Mouse (Mus musculus): ENCODE data around the gene Tst. TPM values are rescaled to one million over a fixed set of nuclear protein-coding genes. Genes with fewer than 3 reads are reported as not detected.

The Tst gene
- 39.7 and 41.7 TPM in 2 replicates for polyA plus RNA-seq (2015; fragmentation: Nextera tagmentation; extraction: Ambion mirVana)

DNA sequence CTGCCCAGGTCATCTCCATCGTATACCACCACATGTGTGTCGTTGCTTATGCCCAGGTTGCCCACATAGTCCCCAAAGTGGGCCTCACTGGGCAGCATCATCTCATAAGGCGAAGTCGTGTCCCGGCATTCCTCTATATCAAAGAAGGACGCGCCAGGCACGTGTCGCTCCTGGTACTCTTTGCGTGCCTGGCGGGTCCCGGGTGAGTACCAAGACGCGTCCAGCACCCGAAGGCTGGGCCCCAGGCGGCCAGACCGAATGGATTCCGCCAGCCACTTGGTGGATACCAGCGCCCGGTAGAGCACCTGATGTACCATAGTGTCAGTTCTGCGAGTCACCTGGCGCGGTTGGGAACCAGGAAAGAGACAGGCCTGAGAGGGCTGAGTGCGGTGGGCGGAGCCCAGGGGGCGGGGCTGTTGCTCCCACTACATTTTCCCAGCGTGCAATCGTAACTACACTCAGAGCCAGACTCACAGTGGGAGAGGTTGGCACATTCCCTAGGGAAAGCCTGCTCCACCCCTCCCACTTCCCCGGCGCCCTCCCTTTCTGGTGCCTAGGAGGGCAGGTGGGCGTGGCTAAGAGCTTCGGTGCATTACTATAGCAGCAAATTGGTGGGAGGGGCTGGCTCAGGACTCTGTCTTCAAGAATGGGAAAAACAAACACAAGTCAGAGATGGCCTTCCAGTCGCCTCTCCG is at the start of gene Tst:
Gene Tst (minus strand): TSS at position 391 of the 695 bp plus-strand sequence.
- no peaks in the 10 kb centered on the region for H3K9me3 ChIP-seq (replicated peaks; ENCODE audit: control insufficient read depth, low read length)
- 2% methylated on average over 34 of the region's 34 CpGs for WGBS
- peak within 1 kb of the TSS; percentile 63 for H3K4me2 ChIP-seq (ENCODE audit: low read depth, low read length)
- peak; percentile 70 for ATAC-seq (replicated peaks; ENCODE audit: extremely low read depth, insufficient read depth, low FRiP score)
- peaks cover 19% of the 10 kb centered on the region for H3K27me3 ChIP-seq (ENCODE audit: control insufficient read depth, insufficient read depth, low read length)
- no peaks in the 10 kb centered on the region for H3K36me3 ChIP-seq (ENCODE audit: control insufficient read depth, insufficient read depth)
- peak within 1 kb of the TSS; percentile 67 for H3K4me3 ChIP-seq (ENCODE audit: low read length)
- H3K4me1 ChIP-seq (ENCODE audit: control insufficient read depth, insufficient read depth, low read length), result peaks cover 42% of the 10 kb centered on the region
- peak within 1 kb of the TSS; percentile 88 for H3K9ac ChIP-seq (ENCODE audit: low read length)
- peak within 1 kb of the TSS; percentile 87 for H3K27ac ChIP-seq (ENCODE audit: low read length)

DNA sequence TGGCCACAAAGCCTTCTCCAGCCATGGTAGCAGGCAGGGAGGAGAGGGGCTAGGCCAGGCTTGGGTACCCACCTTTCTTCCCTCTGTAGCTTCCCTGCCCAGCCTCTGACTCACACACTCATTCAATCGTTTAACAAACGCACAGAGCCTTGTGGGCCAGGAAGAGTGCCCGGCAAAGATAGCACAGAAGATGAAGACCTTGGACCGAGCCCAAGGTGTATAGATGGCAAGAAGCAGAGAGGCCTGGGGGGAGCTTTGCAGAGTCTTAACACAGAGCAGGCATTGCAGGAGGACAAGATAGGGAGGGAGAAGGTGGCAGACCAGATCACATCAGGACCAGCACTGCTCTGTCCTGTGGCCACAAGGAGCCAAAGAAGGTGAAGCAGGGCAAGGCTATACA is 49.5 kb upstream of the Tst start:
- H3K9ac ChIP-seq (ENCODE audit: low read length), result no peak overlapping the region
- H3K9me3 ChIP-seq (replicated peaks; ENCODE audit: control insufficient read depth, low read length), result no peaks in the 10 kb centered on the region
- ATAC-seq (replicated peaks; ENCODE audit: extremely low read depth, insufficient read depth, low FRiP score), result no peak
- H3K4me3 ChIP-seq (ENCODE audit: low read length), result no peak overlapping the region
- H3K27me3 ChIP-seq (ENCODE audit: control insufficient read depth, insufficient read depth, low read length), result no peaks in the 10 kb centered on the region
- no peak overlapping the region for H3K4me2 ChIP-seq (ENCODE audit: low read depth, low read length)
- WGBS, result 49% methylated on average over 4 of the region's 4 CpGs
- peaks cover 4% of the 10 kb centered on the region; the same call in 1 of the 2 replicates for H3K4me1 ChIP-seq (ENCODE audit: control insufficient read depth, insufficient read depth, low read length)
- no peak overlapping the region for H3K27ac ChIP-seq (ENCODE audit: low read length)
- no peaks in the 10 kb centered on the region for H3K36me3 ChIP-seq (ENCODE audit: control insufficient read depth, insufficient read depth)

DNA sequence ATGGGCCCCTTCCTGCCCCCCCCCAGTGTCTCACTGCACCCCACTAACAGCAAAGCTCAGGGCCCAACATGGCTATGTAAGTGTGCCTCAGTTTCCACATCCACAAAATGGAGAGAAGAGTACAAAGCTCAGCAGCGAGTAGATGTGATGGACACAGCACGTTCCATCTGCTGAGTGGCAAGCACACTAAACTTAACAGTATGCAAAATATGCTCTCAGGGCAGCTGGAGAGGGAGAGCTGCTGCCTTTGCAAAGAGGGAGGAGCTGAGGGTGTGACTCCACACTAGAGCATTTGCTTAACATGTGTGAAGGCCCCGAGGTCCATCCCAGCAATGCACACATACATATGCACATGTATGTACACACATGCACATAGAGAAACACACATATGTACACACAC is 47.2 kb upstream of the Tst start:
- WGBS, result 64% methylated on average over 3 of the region's 3 CpGs
- Histone ChIP-seq H3K4me2 (ENCODE audit: low read depth, low read length) (no peak overlapping the region), H3K27me3 (ENCODE audit: control insufficient read depth, insufficient read depth, low read length) (no peaks in the 10 kb centered on the region), H3K4me3 (ENCODE audit: low read length) (no peak overlapping the region), H3K27ac (ENCODE audit: low read length) (no peak overlapping the region), H3K9ac (ENCODE audit: low read length) (no peak overlapping the region), H3K4me1 (ENCODE audit: control insufficient read depth, insufficient read depth, low read length) (peaks cover 19% of the 10 kb centered on the region), H3K9me3 (replicated peaks; ENCODE audit: control insufficient read depth, low read length) (no peaks in the 10 kb centered on the region), H3K36me3 (ENCODE audit: control insufficient read depth, insufficient read depth) (no peaks in the 10 kb centered on the region)
- no peak for ATAC-seq (replicated peaks; ENCODE audit: extremely low read depth, insufficient read depth, low FRiP score)

DNA sequence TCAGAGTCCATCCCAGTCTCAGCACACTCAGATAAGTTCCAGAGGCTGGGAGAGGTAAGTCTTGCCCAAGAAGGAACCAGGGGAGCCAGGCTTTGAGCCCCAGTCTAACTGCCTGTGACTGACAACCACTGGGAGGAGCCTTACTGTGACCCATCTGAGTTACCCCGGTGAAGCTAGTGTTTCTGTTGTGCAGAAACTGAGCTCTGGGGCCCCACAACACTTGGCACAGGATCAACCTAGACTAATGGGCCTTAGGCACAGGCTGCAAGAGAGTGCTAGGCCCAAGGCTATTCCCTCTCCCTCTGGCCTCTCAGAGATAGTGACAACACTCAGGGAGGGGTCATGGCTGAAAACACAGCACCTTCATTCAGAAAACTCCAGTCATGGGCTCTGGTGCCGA is 45.5 kb upstream of the Tst start:
- ATAC-seq (replicated peaks; ENCODE audit: extremely low read depth, insufficient read depth, low FRiP score), result no peak
- Histone ChIP-seq H3K9me3 (replicated peaks; ENCODE audit: control insufficient read depth, low read length) (no peaks in the 10 kb centered on the region), H3K27me3 (ENCODE audit: control insufficient read depth, insufficient read depth, low read length) (no peaks in the 10 kb centered on the region), H3K9ac (ENCODE audit: low read length) (no peak overlapping the region), H3K36me3 (ENCODE audit: control insufficient read depth, insufficient read depth) (no peaks in the 10 kb centered on the region), H3K4me3 (ENCODE audit: low read length) (no peak overlapping the region), H3K4me1 (ENCODE audit: control insufficient read depth, insufficient read depth, low read length) (peaks cover 21% of the 10 kb centered on the region), H3K4me2 (ENCODE audit: low read depth, low read length) (no peak overlapping the region), H3K27ac (ENCODE audit: low read length) (no peak overlapping the region)
- WGBS, result 49% methylated on average over 2 of the region's 2 CpGs

DNA sequence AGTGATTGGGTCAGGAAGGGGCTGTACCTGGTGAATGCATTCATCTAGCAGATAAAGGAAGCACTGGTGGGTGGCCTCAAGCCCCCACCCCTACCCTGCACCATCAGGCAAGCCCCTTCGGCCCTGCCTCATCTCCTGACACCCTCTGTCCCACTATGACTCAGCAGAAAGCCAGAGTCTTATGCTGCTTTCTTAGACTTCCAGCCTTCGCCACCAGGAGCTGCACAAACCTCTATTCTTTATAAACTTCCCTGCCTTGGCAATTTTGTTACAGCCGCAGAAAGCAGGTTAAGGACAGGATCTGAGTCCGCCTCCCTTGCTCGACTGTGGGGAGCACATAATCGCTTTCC is 44.7 kb upstream of the Tst start:
- no peaks in the 10 kb centered on the region for H3K27me3 ChIP-seq (ENCODE audit: control insufficient read depth, insufficient read depth, low read length)
- no peaks in the 10 kb centered on the region for H3K36me3 ChIP-seq (ENCODE audit: control insufficient read depth, insufficient read depth)
- no peak overlapping the region for H3K4me2 ChIP-seq (ENCODE audit: low read depth, low read length)
- no peaks in the 10 kb centered on the region for H3K9me3 ChIP-seq (replicated peaks; ENCODE audit: control insufficient read depth, low read length)
- H3K4me1 ChIP-seq (ENCODE audit: control insufficient read depth, insufficient read depth, low read length), result peaks cover 21% of the 10 kb centered on the region
- no peak overlapping the region for H3K4me3 ChIP-seq (ENCODE audit: low read length)
- H3K27ac ChIP-seq (ENCODE audit: low read length), result peak overlapping the region; percentile 64
- WGBS, result 86% methylated on average over 6 of the region's 6 CpGs
- no peak for ATAC-seq (replicated peaks; ENCODE audit: extremely low read depth, insufficient read depth, low FRiP score)
- H3K9ac ChIP-seq (ENCODE audit: low read length), result no peak overlapping the region

DNA sequence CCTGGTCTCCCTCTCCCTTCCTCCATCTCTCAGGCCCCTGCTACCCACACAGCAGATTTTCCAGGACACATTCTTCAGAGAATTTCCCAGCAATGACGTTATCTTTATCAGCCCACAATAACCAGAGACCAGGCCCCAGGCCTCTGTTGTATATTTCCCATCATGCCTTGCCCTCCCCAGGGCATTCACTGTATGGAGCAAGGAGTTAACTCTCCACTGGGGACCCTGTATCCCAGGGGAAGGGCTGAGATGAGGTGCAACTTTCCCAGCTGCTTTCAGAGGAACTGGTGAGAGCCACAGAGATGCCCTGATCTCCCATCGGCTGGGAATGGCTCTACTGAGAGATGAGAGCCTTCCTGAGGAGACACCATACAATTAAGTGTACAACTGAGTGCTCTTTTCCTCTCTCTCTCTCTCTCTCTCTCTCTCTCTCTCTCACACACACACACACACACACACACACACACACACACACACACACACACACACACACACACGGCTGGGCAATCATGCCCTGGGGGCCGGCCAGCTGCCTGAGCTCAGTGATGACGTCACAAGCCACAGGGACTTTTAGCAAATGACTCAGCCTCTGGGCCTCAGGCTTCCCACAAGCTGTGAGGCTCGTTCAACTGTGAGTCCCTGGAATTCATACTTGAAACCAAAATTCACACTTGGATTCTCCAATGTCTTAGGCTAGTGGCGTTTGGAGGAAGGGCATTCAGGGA is 44.1 kb upstream of the Tst start:
- Histone ChIP-seq H3K4me2 (ENCODE audit: low read depth, low read length) (no peak overlapping the region), H3K4me3 (ENCODE audit: low read length) (no peak overlapping the region), H3K27me3 (ENCODE audit: control insufficient read depth, insufficient read depth, low read length) (no peaks in the 10 kb centered on the region), H3K9ac (ENCODE audit: low read length) (no peak overlapping the region), H3K4me1 (ENCODE audit: control insufficient read depth, insufficient read depth, low read length) (peaks cover 21% of the 10 kb centered on the region), H3K9me3 (replicated peaks; ENCODE audit: control insufficient read depth, low read length) (no peaks in the 10 kb centered on the region), H3K36me3 (ENCODE audit: control insufficient read depth, insufficient read depth) (no peaks in the 10 kb centered on the region), H3K27ac (ENCODE audit: low read length) (peak overlapping the region; percentile 64)
- WGBS, result 23% methylated on average over 7 of the region's 7 CpGs
- no peak for ATAC-seq (replicated peaks; ENCODE audit: extremely low read depth, insufficient read depth, low FRiP score)

DNA sequence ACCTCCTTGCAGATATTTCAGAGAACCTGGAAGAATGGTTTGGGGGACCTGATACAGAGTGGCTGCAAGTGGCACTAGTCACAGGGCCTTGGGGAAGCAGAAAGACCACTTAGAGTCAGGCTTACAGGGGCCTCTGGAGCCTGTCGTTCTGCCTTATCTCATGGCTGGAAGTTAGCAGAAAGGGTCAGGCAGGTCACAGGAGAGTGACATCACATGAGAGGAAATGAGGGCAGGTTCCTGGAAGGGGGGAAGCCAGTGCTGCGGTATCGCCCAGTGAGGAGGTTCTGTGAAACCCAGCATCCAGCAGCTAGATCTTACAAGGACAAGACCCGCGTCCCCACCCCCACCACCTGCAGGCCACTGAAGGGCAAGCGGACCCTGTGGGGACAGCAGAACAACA is 43.4 kb upstream of the Tst start:
- no peak overlapping the region for H3K4me2 ChIP-seq (ENCODE audit: low read depth, low read length)
- peak overlapping the region; percentile 56 for H3K9ac ChIP-seq (ENCODE audit: low read length)
- WGBS, result 32% methylated on average over 6 of the region's 6 CpGs
- peaks cover 21% of the 10 kb centered on the region for H3K4me1 ChIP-seq (ENCODE audit: control insufficient read depth, insufficient read depth, low read length)
- peak overlapping the region; percentile 64 for H3K27ac ChIP-seq (ENCODE audit: low read length)
- ATAC-seq (replicated peaks; ENCODE audit: extremely low read depth, insufficient read depth, low FRiP score), result peak; percentile 23; the same call in 1 of the 2 replicates
- H3K4me3 ChIP-seq (ENCODE audit: low read length), result no peak overlapping the region
- H3K36me3 ChIP-seq (ENCODE audit: control insufficient read depth, insufficient read depth), result no peaks in the 10 kb centered on the region
- no peaks in the 10 kb centered on the region for H3K9me3 ChIP-seq (replicated peaks; ENCODE audit: control insufficient read depth, low read length)
- H3K27me3 ChIP-seq (ENCODE audit: control insufficient read depth, insufficient read depth, low read length), result no peaks in the 10 kb centered on the region

DNA sequence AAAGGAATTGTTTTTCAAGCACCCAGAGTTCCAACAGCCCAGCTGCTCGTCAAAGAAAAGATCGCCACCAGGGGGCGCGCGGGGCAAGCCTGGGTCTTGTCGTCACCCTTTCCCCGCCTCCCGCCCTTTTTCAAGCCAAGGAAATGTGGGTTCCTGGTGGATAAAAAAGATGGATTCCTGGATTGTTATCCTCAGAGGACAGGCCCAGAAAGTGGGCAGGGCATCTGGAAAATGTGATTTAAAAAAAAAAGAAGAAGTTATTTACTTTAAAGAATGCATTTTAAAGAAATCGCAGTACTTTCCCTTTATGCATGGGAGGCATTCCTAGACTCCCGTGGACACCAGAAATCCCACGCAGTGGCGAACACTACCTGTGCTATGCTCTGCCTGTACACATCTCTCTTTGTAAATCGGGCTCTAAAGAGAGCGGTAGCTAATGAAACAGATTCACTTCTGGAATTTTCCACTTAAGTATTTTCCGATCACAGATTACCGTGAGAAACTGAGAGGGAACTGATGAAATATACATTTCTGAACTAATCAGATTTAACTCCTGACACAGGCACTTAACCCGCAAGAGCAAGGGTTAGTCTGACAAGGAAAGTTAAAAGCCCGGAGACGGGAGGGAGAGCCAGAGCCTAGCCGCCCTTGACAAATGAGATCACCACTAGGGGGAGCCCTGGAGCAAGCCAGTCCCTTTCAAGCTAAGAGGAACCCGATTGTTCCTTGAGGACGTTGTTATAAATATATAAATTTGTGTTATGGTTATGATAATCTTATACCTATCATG is 42.2 kb upstream of the Tst start:
- under 1% methylated on average over 22 of the region's 22 CpGs for WGBS
- peak overlapping the region; percentile 73 for H3K9ac ChIP-seq (ENCODE audit: low read length)
- H3K9me3 ChIP-seq (replicated peaks; ENCODE audit: control insufficient read depth, low read length), result no peaks in the 10 kb centered on the region
- H3K4me1 ChIP-seq (ENCODE audit: control insufficient read depth, insufficient read depth, low read length), result peaks cover 21% of the 10 kb centered on the region
- H3K36me3 ChIP-seq (ENCODE audit: control insufficient read depth, insufficient read depth), result no peaks in the 10 kb centered on the region
- H3K27ac ChIP-seq (ENCODE audit: low read length), result peak overlapping the region; percentile 90
- no peaks in the 10 kb centered on the region; the same call in 1 of the 2 replicates for H3K27me3 ChIP-seq (ENCODE audit: control insufficient read depth, insufficient read depth, low read length)
- H3K4me3 ChIP-seq (ENCODE audit: low read length), result peak overlapping the region; percentile 43
- H3K4me2 ChIP-seq (ENCODE audit: low read depth, low read length), result peak overlapping the region; percentile 81
- ATAC-seq (replicated peaks; ENCODE audit: extremely low read depth, insufficient read depth, low FRiP score), result peak; percentile 56; the same call in 1 of the 2 replicates
